Mouse (Mus musculus) kidney, embryonic 16.5 days (tissue): Measurements from ENCODE around the gene Adam17. TPM values are rescaled to one million over a fixed set of nuclear protein-coding genes. Genes with fewer than 3 reads are reported as not detected.

ENCODE experiments used
- ATAC-seq: fragments of 200-750 bp; cut with Nextera tagmentation; 2 replicates; pipeline ENCODE4 v1.8.0; 2017; ENCODE audit warnings: moderate TSS enrichment; ENCODE audit not compliant: low FRiP score, low TSS enrichment
- H3K27ac ChIP-seq: fragments of 300-500 bp; sonication (generic); 2 replicates; pipeline ENCODE4 v1.5.1; 2014; ENCODE audit warnings: low read length
- H3K27me3 ChIP-seq: fragments of 300-500 bp; sonication (generic); 2 replicates; pipeline ENCODE4 v1.6.1; 2014; ENCODE audit warnings: low read length, control low read depth, mixed read lengths; ENCODE audit not compliant: insufficient read depth
- H3K36me3 ChIP-seq: fragments of 300-500 bp; sonication (generic); 2 replicates; pipeline ENCODE4 v1.6.1; 2014; ENCODE audit warnings: low read length, control low read depth, mixed read lengths; ENCODE audit not compliant: insufficient read depth
- H3K4me1 ChIP-seq: fragments of 300-500 bp; sonication (generic); 2 replicates; pipeline ENCODE4 v1.6.1; 2014; ENCODE audit warnings: low read length, control low read depth, mixed read lengths; ENCODE audit not compliant: insufficient read depth
- H3K4me2 ChIP-seq: fragments of 300-500 bp; sonication (generic); replicated peaks from 2 replicates; pipeline ENCODE4 v1.6.1; 2014; ENCODE audit warnings: low read depth, low read length
- H3K4me3 ChIP-seq: fragments of 300-500 bp; sonication (generic); 2 replicates; pipeline ENCODE4 v1.5.1; 2014; ENCODE audit warnings: mild to moderate bottlenecking, low read length
- H3K9ac ChIP-seq: fragments of 300-500 bp; sonication (generic); replicated peaks from 2 replicates; pipeline ENCODE4 v1.6.1; 2014; ENCODE audit warnings: low read length
- H3K9me3 ChIP-seq: fragments of 300-500 bp; sonication (generic); 2 replicates; pipeline ENCODE4 v1.6.1; 2016; ENCODE audit warnings: low read length, control low read depth
- WGBS: fragments of 180-500 bp; shearing (Covaris S2); extraction: QIAGEN DNeasy Blood & Tissue Kit; methylation state at CpG from one replicate; pipeline ENCODE4 v1.1.7; 2014; 5-methylcytosine and 5-hydroxymethylcytosine counted together
- polyA plus RNA-seq: library from polyadenylated mRNA; unstranded; fragments of >200 nt; fragmentation: Nextera tagmentation; extraction: Ambion mirVana; gene quantifications from 2 replicates; pipeline ENCODE4 v1.2.1, GENCODE M21; 2015

Gene Adam17
- polyA plus RNA-seq, 1 experiment from 2014 or later: 51.1 TPM

GRCm38 (mm10) chr12:21330961-21331576 is 42.4 kb downstream of the Adam17 start:
- no peak overlapping the region for H3K9ac ChIP-seq
- no peaks in the 10 kb centered on the region for H3K27me3 ChIP-seq
- H3K36me3 ChIP-seq: peaks cover 62% of the 10 kb centered on the region
- H3K27ac ChIP-seq: no peak overlapping the region
- H3K4me3 ChIP-seq: no peak overlapping the region
- no peaks in the 10 kb centered on the region for H3K9me3 ChIP-seq
- no peak for ATAC-seq
- H3K4me2 ChIP-seq: no peak overlapping the region
- H3K4me1 ChIP-seq: no peaks in the 10 kb centered on the region
- 87% methylated on average over 10 of the region's 10 CpGs for WGBS

GRCm38 (mm10) chr12:21329661-21330400 is 43.6 kb downstream of the Adam17 start:
- Histone ChIP-seq H3K4me2 (no peak overlapping the region), H3K4me1 (no peaks in the 10 kb centered on the region), H3K9me3 (no peaks in the 10 kb centered on the region), H3K27ac (no peak overlapping the region), H3K36me3 (peaks cover 65% of the 10 kb centered on the region), H3K27me3 (no peaks in the 10 kb centered on the region), H3K9ac (no peak overlapping the region), H3K4me3 (no peak overlapping the region)
- ATAC-seq: no peak
- WGBS: 90% methylated on average over 9 of the region's 9 CpGs

- Histone ChIP-seq H3K27ac (no peak overlapping the region), H3K4me3 (no peak overlapping the region), H3K9ac (no peak overlapping the region), H3K9me3 (no peaks in the 10 kb centered on the region), H3K4me1 (no peaks in the 10 kb centered on the region), H3K27me3 (no peaks in the 10 kb centered on the region), H3K4me2 (no peak overlapping the region), H3K36me3 (peaks cover 74% of the 10 kb centered on the region)
- ATAC-seq: no peak
- WGBS: 91% methylated on average over 3 of the region's 3 CpGs
These were observed 47.1 kb downstream of the Adam17 start for GRCm38 (mm10) chr12:21326325-21326724.

- no peak overlapping the region for H3K9ac ChIP-seq
- H3K9me3 ChIP-seq: no peaks in the 10 kb centered on the region
- WGBS: 91% methylated on average over 8 of the region's 8 CpGs
- H3K4me3 ChIP-seq: no peak overlapping the region
- peaks cover 73% of the 10 kb centered on the region for H3K36me3 ChIP-seq
- no peaks in the 10 kb centered on the region for H3K4me1 ChIP-seq
- H3K4me2 ChIP-seq: no peak overlapping the region
- no peak for ATAC-seq
- no peak overlapping the region for H3K27ac ChIP-seq
- H3K27me3 ChIP-seq: no peaks in the 10 kb centered on the region
These were observed 48.2 kb downstream of the Adam17 start for GRCm38 (mm10) chr12:21325266-21325665.

GRCm38 (mm10) chr12:21324101-21324500 is 49.3 kb downstream of the Adam17 start:
- no peak for ATAC-seq
- H3K27me3 ChIP-seq: no peaks in the 10 kb centered on the region
- H3K9me3 ChIP-seq: no peaks in the 10 kb centered on the region
- H3K27ac ChIP-seq: no peak overlapping the region
- WGBS: 73% methylated on average over 5 of the region's 5 CpGs
- H3K4me2 ChIP-seq: no peak overlapping the region
- H3K4me3 ChIP-seq: no peak overlapping the region
- H3K9ac ChIP-seq: no peak overlapping the region
- no peaks in the 10 kb centered on the region for H3K4me1 ChIP-seq
- H3K36me3 ChIP-seq: peaks cover 68% of the 10 kb centered on the region

- Histone ChIP-seq H3K4me2 (no peak overlapping the region), H3K9me3 (no peaks in the 10 kb centered on the region), H3K27me3 (no peaks in the 10 kb centered on the region), H3K4me1 (no peaks in the 10 kb centered on the region), H3K4me3 (no peak overlapping the region), H3K27ac (no peak overlapping the region), H3K9ac (no peak overlapping the region), H3K36me3 (peaks cover 62% of the 10 kb centered on the region)
- whole genome bisulfite sequencing: 87% methylated on average over 9 of the region's 9 CpGs
- ATAC-seq: no peak
These were observed 50.6 kb downstream of the Adam17 start for GRCm38 (mm10) chr12:21322856-21323255.

GRCm38 (mm10) chr12:21322296-21322695 is 51.1 kb downstream of the Adam17 start:
- H3K27ac ChIP-seq: no peak overlapping the region
- ATAC-seq: no peak
- H3K27me3 ChIP-seq: no peaks in the 10 kb centered on the region
- H3K4me2 ChIP-seq: no peak overlapping the region
- H3K4me1 ChIP-seq: 0 out of 2 replicates have a peak, but pooled peaks cover under 1% of the 10 kb centered on the region
- H3K4me3 ChIP-seq: no peak overlapping the region
- H3K36me3 ChIP-seq: peaks cover 58% of the 10 kb centered on the region
- 88% methylated on average over 4 of the region's 4 CpGs for WGBS
- no peaks in the 10 kb centered on the region for H3K9me3 ChIP-seq
- no peak overlapping the region for H3K9ac ChIP-seq

- no peak for ATAC-seq
- Histone ChIP-seq H3K4me2 (no peak overlapping the region), H3K27me3 (no peaks in the 10 kb centered on the region), H3K4me1 (peaks cover 6% of the 10 kb centered on the region; the same call in 1 of the 2 replicates), H3K9me3 (no peaks in the 10 kb centered on the region), H3K9ac (no peak overlapping the region), H3K4me3 (no peak overlapping the region), H3K36me3 (peaks cover 48% of the 10 kb centered on the region), H3K27ac (no peak overlapping the region)
- WGBS: 81% methylated on average over 9 of the region's 9 CpGs
These were observed 52.3 kb downstream of the Adam17 start for GRCm38 (mm10) chr12:21321170-21321569.

GRCm38 (mm10) chr12:21320317-21320716 is 53.1 kb downstream of the Adam17 start:
- H3K9me3 ChIP-seq: no peaks in the 10 kb centered on the region
- ATAC-seq: no peak
- H3K4me1 ChIP-seq: peaks cover 6% of the 10 kb centered on the region; the same call in 1 of the 2 replicates
- no peaks in the 10 kb centered on the region for H3K27me3 ChIP-seq
- no peak overlapping the region for H3K27ac ChIP-seq
- WGBS: 85% methylated on average over 4 of the region's 4 CpGs
- no peak overlapping the region for H3K4me3 ChIP-seq
- no peak overlapping the region for H3K9ac ChIP-seq
- H3K4me2 ChIP-seq: no peak overlapping the region
- H3K36me3 ChIP-seq: peaks cover 41% of the 10 kb centered on the region
